Mouse (Mus musculus) large intestine, adult 2 months (tissue): ENCODE results near the gene Hjurp. TPM values are rescaled to one million over a fixed set of nuclear protein-coding genes. Genes with fewer than 3 reads are reported as not detected.

ENCODE experiments used
- DNase-seq: peaks from one replicate; pipeline ENCODE4 v3.0.0-alpha.2; 2012; ENCODE audit warnings: low read depth, low spot score
- WGBS: fragments of 180-500 bp; shearing (Covaris S2); methylation state at CpG from one replicate; pipeline ENCODE4 v1.1.7; 2018; 5-methylcytosine and 5-hydroxymethylcytosine counted together
- polyA plus RNA-seq: library from polyadenylated mRNA; depleted of rRNA; stranded (reverse); fragments of >200 nt; gene quantifications from 2 replicates; pipeline ENCODE4 v1.2.3, GENCODE M21; 2012

The Hjurp gene
- polyA plus RNA-seq, 1 experiment = 36.1 TPM

- no peak for DNase-seq
- 78% methylated on average over 15 of the region's 15 CpGs for whole genome bisulfite sequencing
Observed at GRCm38 (mm10) chr1:88283376-88284227, 6.2 kb upstream of the Hjurp start.

GRCm38 (mm10) chr1:88282301-88282700 is 4.9 kb upstream of the Hjurp start:
- 61% methylated on average over 3 of the region's 3 CpGs for WGBS
- no peak for DNase-seq

GRCm38 (mm10) chr1:88280006-88280690 is 2.7 kb upstream of the Hjurp start:
- no peak for DNase-seq
- WGBS = 41% methylated on average over 15 of the region's 15 CpGs

- DNase-seq = no peak
- 29% methylated on average over 9 of the region's 9 CpGs for WGBS
Observed at GRCm38 (mm10) chr1:88279111-88280005, 1.9 kb upstream of the Hjurp start.

GRCm38 (mm10) chr1:88277818-88278511 is 532 bp upstream of the Hjurp start:
- no peak for DNase-seq
- WGBS = 63% methylated on average over 18 of the region's 18 CpGs

GRCm38 (mm10) chr1:88276524-88277097 is 822 bp downstream of the Hjurp start:
- no peak for DNase-seq
- 8% methylated on average over 10 of the region's 10 CpGs for WGBS

- no peak for DNase-seq
- 51% methylated on average over 13 of the region's 13 CpGs for WGBS
Observed at GRCm38 (mm10) chr1:88275698-88276523, 1.5 kb downstream of the Hjurp start.

GRCm38 (mm10) chr1:88275078-88275680 is 2.3 kb downstream of the Hjurp start:
- WGBS = 68% methylated on average over 13 of the region's 13 CpGs

GRCm38 (mm10) chr1:88274371-88275077 is 2.9 kb downstream of the Hjurp start:
- DNase-seq = no peak
- 73% methylated on average over 11 of the region's 11 CpGs for whole genome bisulfite sequencing

More at GRCm38 (mm10) chr1:88275078-88275680, 2.3 kb downstream of the Hjurp start:
- DNase-seq = no peak

- DNase-seq = no peak
- WGBS = 82% methylated on average over 4 of the region's 4 CpGs
Observed at GRCm38 (mm10) chr1:88273832-88274231, 3.6 kb downstream of the Hjurp start.

GRCm38 (mm10) chr1:88273326-88273725 is 4.1 kb downstream of the Hjurp start:
- WGBS = 94% methylated on average over 3 of the region's 3 CpGs
- no peak for DNase-seq

- WGBS = 59% methylated on average over 4 of the region's 4 CpGs
- DNase-seq = no peak
Observed at GRCm38 (mm10) chr1:88272851-88273250, 4.6 kb downstream of the Hjurp start.

GRCm38 (mm10) chr1:88269539-88270309 is 7.7 kb downstream of the Hjurp start:
- whole genome bisulfite sequencing = 89% methylated on average over 12 of the region's 12 CpGs

GRCm38 (mm10) chr1:88268070-88268469 is 9.4 kb downstream of the Hjurp start:
- WGBS = 83% methylated on average over 6 of the region's 6 CpGs
- no peak for DNase-seq

More at GRCm38 (mm10) chr1:88269539-88270309, 7.7 kb downstream of the Hjurp start:
- DNase-seq = no peak

- WGBS = 91% methylated on average over 6 of the region's 6 CpGs
- DNase-seq = no peak
Observed at GRCm38 (mm10) chr1:88267489-88267888, 9.9 kb downstream of the Hjurp start.

- 87% methylated on average over 13 of the region's 13 CpGs for WGBS
- DNase-seq = no peak
Observed at GRCm38 (mm10) chr1:88266123-88266522, 11.3 kb downstream of the Hjurp start.
